Mouse (Mus musculus) heart, embryonic 13.5 days (tissue): ENCODE measurements at regions not wholly inside any gene's neighbourhood (a gene's known extent, or its start where the extent isn't known, plus 50 kb on each side); places are given as distances from the start of the nearest gene placed in this dataset.

Experiments used
- ATAC-seq: fragments of 200-750 bp; cut with Nextera tagmentation; 2 replicates; pipeline ENCODE4 v1.8.0; 2017; ENCODE audit warnings: moderate TSS enrichment; ENCODE audit not compliant: insufficient number of reproducible peaks, low FRiP score, low TSS enrichment; ENCODE audit errors: extremely low read depth
- H3K27ac ChIP-seq: fragments of 300-500 bp; sonication (generic); replicated peaks from 2 replicates; pipeline ENCODE4 v1.5.1; 2015; ENCODE audit warnings: moderate library complexity, mild to moderate bottlenecking, inconsistent platforms
- H3K27me3 ChIP-seq: fragments of 300-500 bp; sonication (generic); replicated peaks from 2 replicates; pipeline ENCODE4 v1.6.1; 2015; ENCODE audit warnings: mild to moderate bottlenecking, inconsistent platforms
- H3K36me3 ChIP-seq: fragments of 300-500 bp; sonication (generic); 2 replicates; pipeline ENCODE4 v1.6.1; 2015; ENCODE audit warnings: mild to moderate bottlenecking, inconsistent platforms
- H3K4me1 ChIP-seq: fragments of 300-500 bp; sonication (generic); 2 replicates; pipeline ENCODE4 v1.6.1; 2015; ENCODE audit warnings: inconsistent platforms
- H3K4me2 ChIP-seq: fragments of 300-500 bp; sonication (generic); 2 replicates; pipeline ENCODE4 v1.6.1; 2015; ENCODE audit warnings: inconsistent platforms, mild to moderate bottlenecking, moderate library complexity
- H3K4me3 ChIP-seq: fragments of 300-500 bp; sonication (generic); 2 replicates; pipeline ENCODE4 v1.5.1; 2015; ENCODE audit warnings: moderate library complexity, mild to moderate bottlenecking, inconsistent platforms
- H3K9ac ChIP-seq: fragments of 300-500 bp; sonication (generic); 2 replicates; pipeline ENCODE4 v1.6.1; 2015; ENCODE audit warnings: inconsistent platforms, mild to moderate bottlenecking, moderate library complexity
- H3K9me3 ChIP-seq: fragments of 300-500 bp; sonication (generic); 2 replicates; pipeline ENCODE4 v1.6.1; 2016; ENCODE audit warnings: inconsistent platforms
- WGBS: fragments of 180-500 bp; shearing (Covaris S2); methylation state at CpG from one replicate; pipeline ENCODE4 v1.1.7; 2015; ENCODE audit warnings: mixed read lengths; 5-methylcytosine and 5-hydroxymethylcytosine counted together

DNA sequence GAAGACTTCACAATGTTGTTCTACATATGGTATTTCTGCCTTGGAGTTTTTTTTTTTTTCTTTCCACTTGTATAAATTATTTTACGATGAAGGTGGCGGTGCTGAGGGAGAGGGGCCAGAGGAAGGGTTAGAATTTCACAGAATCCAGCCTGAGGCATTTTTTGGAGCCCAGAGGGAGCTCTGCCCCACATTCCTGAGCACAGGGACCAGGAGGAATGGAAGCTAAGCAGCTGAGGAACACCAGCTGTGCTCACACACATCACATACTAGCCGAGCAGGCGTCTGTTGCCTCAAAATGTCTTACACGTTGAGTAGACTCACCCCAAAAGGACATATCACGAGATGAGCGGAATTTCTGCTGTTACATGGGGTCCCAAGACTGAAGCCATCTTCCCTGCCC lies 414.1 kb upstream of the Zmiz1 start:
- no peak overlapping the region for H3K4me2 ChIP-seq
- peak overlapping the region; percentile 24; the same call in 1 of the 2 replicates for H3K27ac ChIP-seq
- no peaks in the 10 kb centered on the region for H3K36me3 ChIP-seq
- H3K27me3 ChIP-seq, result no peaks in the 10 kb centered on the region
- H3K9me3 ChIP-seq, result no peaks in the 10 kb centered on the region
- 43% methylated on average over 7 of the region's 7 CpGs for WGBS
- H3K4me3 ChIP-seq, result no peak overlapping the region
- H3K4me1 ChIP-seq, result peaks cover 36% of the 10 kb centered on the region
- no peak for ATAC-seq
- H3K9ac ChIP-seq, result no peak overlapping the region

DNA sequence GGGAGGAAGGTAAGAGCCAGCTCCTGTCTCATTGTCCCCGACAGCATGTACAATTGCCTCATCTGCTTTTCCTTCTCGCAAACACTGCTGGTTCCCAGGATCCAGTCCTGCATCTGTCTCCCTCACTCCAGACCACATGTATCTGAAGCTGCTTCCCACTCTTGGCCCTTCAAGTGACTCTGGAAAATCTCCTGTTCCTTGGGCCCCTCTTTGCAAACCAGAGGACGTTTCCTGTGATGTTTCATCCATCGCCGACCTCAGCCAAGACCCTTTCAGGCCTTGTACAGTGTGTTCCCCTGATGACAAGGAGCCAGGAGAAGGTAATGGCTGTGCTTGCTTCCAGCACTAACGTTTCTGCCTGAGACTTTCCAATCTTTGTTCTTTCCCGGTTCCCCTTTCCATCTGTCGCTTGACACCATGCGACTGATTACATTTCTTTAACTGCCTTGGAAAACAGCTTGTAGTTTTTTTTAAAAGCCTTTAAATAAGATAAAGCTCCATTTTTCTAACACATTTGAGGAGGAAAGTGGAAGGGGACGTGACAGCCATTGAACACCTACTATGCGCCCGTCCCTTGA lies 408.2 kb upstream of the Zmiz1 start:
- Histone ChIP-seq H3K9me3 (no peaks in the 10 kb centered on the region), H3K36me3 (no peaks in the 10 kb centered on the region), H3K9ac (0 out of 2 replicates have a peak overlapping the region, but pooled peaks have one; percentile 19), H3K27me3 (no peaks in the 10 kb centered on the region), H3K4me1 (peaks cover 21% of the 10 kb centered on the region), H3K4me3 (no peak overlapping the region), H3K27ac (0 out of 2 replicates have a peak overlapping the region, but pooled peaks have one; percentile 37), H3K4me2 (no peak overlapping the region)
- 49% methylated on average over 12 of the region's 12 CpGs for WGBS
- no peak for ATAC-seq

DNA sequence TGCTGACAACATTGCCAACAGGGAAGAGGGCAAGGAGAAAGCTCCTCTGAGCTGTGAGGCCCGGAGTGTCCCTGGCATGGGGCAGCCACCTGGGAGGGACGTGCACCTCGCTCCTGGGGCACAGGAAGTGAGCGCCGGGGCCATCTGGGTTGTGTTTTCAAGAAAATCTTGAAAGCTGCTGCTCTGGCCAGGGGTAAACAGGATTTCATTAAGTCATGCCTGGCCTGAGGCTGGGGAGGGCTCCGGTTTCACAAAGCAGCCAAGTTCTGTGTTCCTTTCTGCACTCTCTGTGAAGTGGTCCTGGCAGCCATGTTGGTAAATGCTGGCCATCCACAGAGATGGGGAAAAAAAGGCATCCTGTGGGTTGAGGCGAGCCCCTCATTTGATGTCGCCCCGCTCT lies 406.8 kb upstream of the Zmiz1 start:
- Histone ChIP-seq H3K4me3 (no peak overlapping the region), H3K27me3 (no peaks in the 10 kb centered on the region), H3K9ac (no peak overlapping the region), H3K36me3 (no peaks in the 10 kb centered on the region), H3K4me1 (peaks cover 21% of the 10 kb centered on the region), H3K4me2 (no peak overlapping the region), H3K9me3 (no peaks in the 10 kb centered on the region), H3K27ac (no peak overlapping the region)
- ATAC-seq, result no peak
- 51% methylated on average over 9 of the region's 9 CpGs for WGBS

DNA sequence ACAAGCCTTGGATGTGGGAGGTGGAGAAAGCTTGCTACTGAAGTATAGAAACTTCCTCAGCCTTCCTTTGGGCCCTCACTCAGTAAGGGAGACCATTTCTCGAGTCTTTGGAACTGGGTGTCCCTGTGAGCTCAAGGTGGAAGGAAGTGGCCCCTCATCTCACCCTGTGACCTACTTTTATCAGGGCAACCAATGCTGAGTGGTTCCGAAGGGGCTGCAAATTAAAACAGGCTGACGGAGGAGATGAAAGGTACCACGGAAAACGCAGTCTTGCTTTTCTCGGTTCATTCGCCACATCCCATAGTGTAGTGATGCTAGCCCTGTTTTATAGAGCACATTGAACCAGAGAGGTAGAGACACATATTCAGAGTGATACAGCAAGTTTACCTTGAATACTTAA lies 399.6 kb upstream of the Zmiz1 start:
- ATAC-seq, result no peak

DNA sequence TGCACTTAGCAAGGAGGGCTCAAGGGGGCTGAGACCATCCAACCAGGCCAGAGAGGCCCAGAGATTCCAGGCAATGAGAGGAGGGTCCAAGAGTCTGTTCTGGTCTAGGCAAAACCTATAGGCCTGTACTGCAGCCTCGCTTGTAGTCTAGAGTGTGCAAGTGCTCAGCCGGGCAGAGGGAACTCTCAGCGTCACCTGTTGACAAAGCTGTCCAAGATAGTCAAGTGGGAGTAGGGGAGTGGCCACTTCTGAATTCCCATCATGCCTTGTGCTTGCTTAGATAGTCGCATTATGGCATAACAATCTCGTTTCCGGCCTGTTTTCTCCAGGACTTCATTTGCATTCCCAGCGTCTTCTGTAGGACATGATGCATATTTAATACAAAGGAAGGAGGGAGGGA lies 398.7 kb upstream of the Zmiz1 start:
- no peak overlapping the region for H3K27ac ChIP-seq
- H3K4me1 ChIP-seq, result peaks cover 35% of the 10 kb centered on the region
- H3K9ac ChIP-seq, result no peak overlapping the region
- ATAC-seq, result no peak
- WGBS, result 69% methylated on average over 7 of the region's 7 CpGs
- peaks cover 5% of the 10 kb centered on the region; the same call in 1 of the 2 replicates for H3K27me3 ChIP-seq
- no peaks in the 10 kb centered on the region for H3K9me3 ChIP-seq
- H3K4me3 ChIP-seq, result no peak overlapping the region
- H3K36me3 ChIP-seq, result no peaks in the 10 kb centered on the region
- H3K4me2 ChIP-seq, result no peak overlapping the region

More for the DNA sequence above, 399.6 kb upstream of the Zmiz1 start:
- no peak overlapping the region for H3K4me2 ChIP-seq
- H3K9me3 ChIP-seq, result no peaks in the 10 kb centered on the region
- H3K36me3 ChIP-seq, result no peaks in the 10 kb centered on the region
- no peak overlapping the region for H3K9ac ChIP-seq
- H3K4me1 ChIP-seq, result peaks cover 26% of the 10 kb centered on the region
- no peak overlapping the region for H3K27ac ChIP-seq
- H3K27me3 ChIP-seq, result no peaks in the 10 kb centered on the region; the same call in 1 of the 2 replicates
- H3K4me3 ChIP-seq, result no peak overlapping the region
- 63% methylated on average over 7 of the region's 7 CpGs for WGBS

DNA sequence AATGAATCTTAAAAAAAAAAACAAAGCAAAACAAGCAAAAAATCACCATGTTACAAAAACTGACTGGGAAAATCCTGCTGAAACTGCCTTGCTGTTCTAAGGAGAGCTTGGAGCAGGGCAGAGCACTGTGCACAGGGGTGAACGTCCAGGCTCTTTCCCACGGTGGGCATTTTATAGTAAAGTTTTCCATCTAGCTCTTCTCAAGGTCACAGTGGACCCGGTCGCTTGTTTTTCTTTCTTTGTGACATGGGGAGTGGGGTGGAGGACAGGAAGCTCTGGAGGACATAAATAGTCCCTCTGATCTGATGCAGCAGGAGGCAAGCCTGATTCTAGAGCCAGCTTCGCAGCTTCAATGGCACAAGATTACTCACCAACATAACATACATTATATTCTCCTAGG lies 395.9 kb upstream of the Zmiz1 start:
- 25% methylated on average over 5 of the region's 5 CpGs for WGBS
- no peak overlapping the region for H3K27ac ChIP-seq
- no peak overlapping the region for H3K4me2 ChIP-seq
- no peaks in the 10 kb centered on the region for H3K36me3 ChIP-seq
- ATAC-seq, result no peak
- H3K9ac ChIP-seq, result peak overlapping the region; percentile 44; the same call in 1 of the 2 replicates
- peaks cover 57% of the 10 kb centered on the region for H3K4me1 ChIP-seq
- peaks cover 5% of the 10 kb centered on the region for H3K27me3 ChIP-seq
- H3K9me3 ChIP-seq, result no peaks in the 10 kb centered on the region
- no peak overlapping the region for H3K4me3 ChIP-seq

DNA sequence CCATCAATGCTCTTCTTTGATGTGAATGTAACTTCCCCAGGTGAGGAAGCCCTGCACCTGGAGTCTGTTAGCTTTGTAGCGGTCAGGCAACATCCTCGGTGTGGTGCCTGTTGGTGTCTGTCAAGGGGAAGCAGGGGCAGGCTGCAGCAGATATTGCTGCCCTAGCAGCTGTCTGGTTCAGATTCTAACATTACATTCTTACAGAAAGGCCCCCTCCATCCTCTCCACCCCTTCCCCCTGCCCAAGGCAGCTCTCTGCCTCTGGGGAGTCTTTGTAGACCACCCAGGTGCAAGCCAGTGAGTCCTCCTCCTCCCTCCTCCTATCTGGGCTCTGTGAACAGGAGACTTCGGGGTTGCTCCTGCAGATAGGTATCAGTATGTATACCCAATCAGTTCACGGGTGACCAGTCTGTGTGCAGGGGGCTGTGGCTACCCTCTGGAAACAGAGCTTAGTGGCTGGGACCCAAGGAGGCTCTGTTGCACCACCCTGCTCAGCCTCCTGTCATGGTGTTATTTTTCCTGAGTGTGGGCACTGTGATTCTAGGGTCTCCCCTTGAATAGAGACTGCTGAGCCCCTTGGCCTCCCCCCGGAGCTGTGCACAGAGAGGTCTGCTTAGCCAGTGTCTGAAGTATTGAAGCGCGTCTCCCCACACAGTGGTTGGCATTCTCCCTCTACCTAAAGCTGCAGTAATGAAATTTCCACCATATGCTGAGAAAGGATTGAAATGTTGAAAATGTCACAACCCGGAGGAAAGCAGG lies 394.6 kb upstream of the Zmiz1 start:
- 64% methylated on average over 8 of the region's 8 CpGs for WGBS
- H3K27me3 ChIP-seq, result peaks cover 5% of the 10 kb centered on the region
- H3K9me3 ChIP-seq, result no peaks in the 10 kb centered on the region
- no peak overlapping the region for H3K9ac ChIP-seq
- H3K4me2 ChIP-seq, result no peak overlapping the region
- no peaks in the 10 kb centered on the region for H3K36me3 ChIP-seq
- no peak overlapping the region for H3K27ac ChIP-seq
- no peak for ATAC-seq
- peaks cover 70% of the 10 kb centered on the region for H3K4me1 ChIP-seq
- no peak overlapping the region for H3K4me3 ChIP-seq

DNA sequence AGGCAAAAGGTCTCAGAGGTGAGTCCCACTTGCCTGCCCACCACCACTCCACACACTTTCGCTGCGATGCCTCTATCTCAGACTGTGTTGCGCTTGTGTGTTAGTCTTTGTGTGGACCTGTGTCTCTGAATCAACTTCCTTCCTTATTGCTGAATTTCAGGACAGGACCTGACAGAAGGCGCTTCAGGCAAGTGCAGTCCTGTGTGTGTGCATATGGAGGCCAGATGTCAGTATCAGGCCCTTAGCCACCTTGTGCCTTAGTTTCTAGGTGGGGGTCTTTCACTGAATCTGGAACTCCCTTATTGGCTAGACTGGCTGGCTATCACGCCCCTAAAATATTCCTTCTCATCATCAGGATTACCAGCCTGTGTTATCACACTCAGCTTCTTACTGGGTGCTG lies 391.6 kb upstream of the Zmiz1 start:
- Histone ChIP-seq H3K4me3 (no peak overlapping the region), H3K9ac (no peak overlapping the region), H3K27me3 (peaks cover 5% of the 10 kb centered on the region), H3K4me2 (no peak overlapping the region), H3K4me1 (peaks cover 81% of the 10 kb centered on the region), H3K36me3 (no peaks in the 10 kb centered on the region), H3K9me3 (no peaks in the 10 kb centered on the region), H3K27ac (no peak overlapping the region; the same call in 1 of the 2 replicates)
- ATAC-seq, result no peak
- 82% methylated on average over 5 of the region's 5 CpGs for WGBS

DNA sequence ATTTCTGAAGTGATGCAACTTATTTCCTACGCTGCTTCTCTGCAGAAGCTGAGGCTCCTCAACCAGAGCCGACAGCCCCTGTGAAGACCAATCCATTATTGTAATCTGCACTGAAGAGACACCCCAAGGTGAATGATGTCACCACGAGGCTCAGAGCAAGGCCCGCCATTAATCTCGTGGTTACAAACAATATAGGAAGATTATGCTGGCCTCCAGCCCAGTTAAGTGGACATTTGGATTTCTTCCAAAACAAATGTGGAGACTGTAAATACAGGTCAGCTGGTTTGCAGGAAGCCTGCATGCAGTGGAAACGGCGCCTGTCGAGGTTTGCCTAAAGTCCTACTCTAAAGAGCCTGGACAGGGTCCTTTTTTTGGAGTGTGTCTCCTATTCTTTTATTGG lies 390.6 kb upstream of the Zmiz1 start:
- peaks cover 71% of the 10 kb centered on the region for H3K4me1 ChIP-seq
- peak overlapping the region; percentile 21; the same call in 1 of the 2 replicates for H3K9ac ChIP-seq
- H3K4me2 ChIP-seq, result peak overlapping the region; percentile 19; the same call in 1 of the 2 replicates
- H3K27ac ChIP-seq, result peak overlapping the region; percentile 74
- H3K9me3 ChIP-seq, result no peaks in the 10 kb centered on the region
- H3K4me3 ChIP-seq, result no peak overlapping the region
- H3K36me3 ChIP-seq, result no peaks in the 10 kb centered on the region
- peak; percentile 45; the same call in 1 of the 2 replicates for ATAC-seq
- H3K27me3 ChIP-seq, result peaks cover 5% of the 10 kb centered on the region
- WGBS, result 8% methylated on average over 8 of the region's 8 CpGs

DNA sequence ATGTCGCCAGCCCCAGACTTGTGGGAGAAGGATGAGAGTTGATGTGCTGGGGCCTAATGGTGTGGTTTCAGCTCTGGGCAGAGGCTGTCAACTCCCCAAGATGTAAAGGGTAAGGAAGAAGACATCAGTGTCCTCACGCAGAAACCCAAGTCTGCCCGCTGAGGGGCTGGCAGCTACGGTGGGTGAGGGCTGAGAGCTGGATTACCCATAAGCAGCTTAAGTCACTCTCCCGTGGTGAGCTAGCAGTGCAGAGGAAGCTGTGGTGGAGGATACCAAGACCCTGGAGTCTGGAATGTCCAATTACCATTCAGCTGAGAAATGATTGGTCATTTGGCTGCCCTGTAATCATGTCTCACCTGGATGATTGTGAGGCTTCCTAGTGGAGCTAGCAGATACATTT lies 385.8 kb upstream of the Zmiz1 start:
- Histone ChIP-seq H3K9me3 (no peaks in the 10 kb centered on the region), H3K36me3 (no peaks in the 10 kb centered on the region), H3K4me3 (no peak overlapping the region), H3K27ac (no peak overlapping the region), H3K4me2 (no peak overlapping the region), H3K27me3 (no peaks in the 10 kb centered on the region), H3K4me1 (peaks cover 29% of the 10 kb centered on the region), H3K9ac (no peak overlapping the region)
- WGBS, result 60% methylated on average over 5 of the region's 5 CpGs
- ATAC-seq, result no peak

DNA sequence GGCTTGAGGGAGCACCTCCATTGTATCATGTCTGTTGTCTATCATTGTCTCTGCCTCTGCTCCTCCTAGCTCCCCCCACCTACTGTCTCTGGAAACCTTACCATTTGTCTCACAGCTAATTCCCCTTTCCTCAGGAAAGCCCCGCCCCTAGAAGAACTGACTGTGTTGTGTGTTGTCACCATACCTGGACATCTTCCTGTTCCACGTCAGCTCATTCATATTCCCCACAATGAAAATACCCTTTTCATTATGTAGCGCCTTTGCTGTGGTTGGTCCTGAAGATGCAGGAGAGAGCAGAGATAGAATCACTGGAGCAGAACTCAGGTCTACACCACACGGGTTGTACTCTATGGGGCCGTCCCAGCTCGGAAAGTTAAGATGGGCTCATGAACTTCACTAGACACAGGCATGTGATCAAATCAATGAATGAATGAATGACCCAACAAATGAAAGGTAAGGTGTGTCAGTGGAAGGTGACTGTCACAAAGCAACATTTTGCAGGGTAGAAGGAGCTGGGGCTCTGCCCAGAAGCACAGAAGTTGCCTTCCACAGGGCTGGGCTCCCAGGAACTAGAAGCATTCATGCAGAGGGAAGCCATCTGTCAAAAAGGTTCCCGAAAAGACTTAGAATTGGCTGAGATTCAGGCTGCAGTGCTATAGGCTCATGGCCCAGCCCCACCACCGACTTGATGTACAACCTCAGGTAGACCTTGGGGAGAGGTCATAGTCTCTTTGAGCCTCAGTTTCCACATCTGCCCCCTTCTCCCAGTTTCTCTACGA lies 384.8 kb upstream of the Zmiz1 start:
- no peak overlapping the region for H3K4me3 ChIP-seq
- no peaks in the 10 kb centered on the region for H3K36me3 ChIP-seq

More for the DNA sequence above, 384.8 kb upstream of the Zmiz1 start:
- peaks cover 19% of the 10 kb centered on the region for H3K4me1 ChIP-seq
- H3K9ac ChIP-seq, result no peak overlapping the region
- no peaks in the 10 kb centered on the region for H3K27me3 ChIP-seq
- no peaks in the 10 kb centered on the region for H3K9me3 ChIP-seq
- no peak overlapping the region for H3K4me2 ChIP-seq
- no peak overlapping the region for H3K27ac ChIP-seq
- no peak for ATAC-seq
- 79% methylated on average over 9 of the region's 9 CpGs for WGBS
